Mouse (Mus musculus): ENCODE results near the gene Stmn1.

Stmn1 gene

DNA sequence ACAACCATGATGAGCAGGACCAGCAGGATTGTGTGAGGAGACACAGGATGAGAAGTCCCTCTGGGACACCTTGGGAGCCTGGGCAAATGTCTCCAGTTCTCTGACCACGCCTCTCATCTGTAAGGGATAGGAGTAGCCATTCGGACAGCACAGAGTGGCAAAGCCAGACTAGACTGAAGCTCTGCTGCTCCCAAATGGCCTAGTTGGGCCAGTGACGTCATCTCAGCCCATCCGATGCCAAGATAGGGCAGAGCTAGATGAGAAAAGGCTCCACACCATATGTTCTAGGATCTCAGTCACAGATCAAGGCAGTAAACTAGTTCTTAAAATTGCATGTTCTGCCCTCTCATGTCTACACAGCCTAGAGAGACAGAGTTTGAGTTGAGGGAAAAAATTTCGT lies 9.3 kb upstream of the Stmn1 start:
- DNase-seq: peak; percentile 97

DNA sequence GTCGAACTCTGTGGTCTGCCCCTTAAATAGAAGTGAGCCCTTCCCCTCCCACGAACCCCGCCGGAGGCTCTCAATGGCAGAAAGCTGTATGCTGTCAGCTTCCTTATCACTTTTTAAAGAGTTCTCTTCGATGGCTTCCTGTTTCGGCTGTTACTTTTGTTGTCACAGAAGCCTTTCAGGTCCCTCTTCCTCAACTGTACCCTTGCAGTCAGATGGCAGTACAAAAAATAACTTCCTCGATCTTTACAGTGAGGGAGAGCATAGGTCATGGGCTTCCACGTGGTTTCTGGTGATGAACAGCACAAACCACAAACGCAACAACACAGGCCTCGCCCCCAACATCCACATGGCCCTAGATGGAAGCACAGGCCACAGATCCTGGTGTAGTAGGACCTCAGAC lies 7.8 kb upstream of the Stmn1 start:
- peak; percentile 46 for DNase-seq

DNA sequence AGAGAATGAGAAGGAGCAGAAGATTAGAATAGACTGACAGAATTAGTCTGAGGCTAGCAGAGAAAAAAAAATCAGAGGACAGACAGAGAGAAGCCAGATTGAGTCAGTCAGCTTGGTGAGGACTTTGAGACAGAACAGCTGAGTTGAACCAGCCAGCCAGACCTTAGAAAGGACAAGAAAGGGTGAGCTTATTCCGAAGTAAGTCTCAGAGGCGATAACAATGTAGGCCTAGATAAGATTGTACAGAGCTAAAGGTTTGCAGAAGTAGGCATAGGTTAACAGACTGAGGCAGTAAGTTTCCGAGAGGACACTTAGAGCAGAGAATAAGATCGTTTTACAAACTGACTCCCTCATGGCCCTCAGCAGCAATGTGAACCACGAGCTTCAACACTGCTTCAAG lies 6.9 kb upstream of the Stmn1 start:
- no peak for DNase-seq

DNA sequence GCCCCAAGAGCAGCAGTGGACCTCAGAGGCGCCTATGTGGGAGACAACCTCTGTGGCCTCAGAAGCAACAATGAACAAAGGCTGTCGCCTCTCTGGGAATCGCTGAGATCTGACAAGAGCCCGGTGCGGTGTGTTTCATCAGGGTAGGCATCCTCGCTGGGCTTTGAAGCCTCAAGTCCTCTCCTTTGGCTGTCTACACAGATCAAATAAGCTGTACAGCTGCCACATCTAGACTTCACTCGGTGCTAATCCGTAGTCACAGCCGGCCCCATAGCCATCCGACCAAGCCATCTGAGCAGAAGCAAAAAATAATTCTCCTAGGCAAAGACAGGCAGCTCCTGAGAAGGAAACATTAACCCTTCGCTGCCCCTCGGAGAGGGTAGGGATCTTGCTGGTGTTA lies 2.3 kb upstream of the Stmn1 start:
- DNase-seq: no peak

DNA sequence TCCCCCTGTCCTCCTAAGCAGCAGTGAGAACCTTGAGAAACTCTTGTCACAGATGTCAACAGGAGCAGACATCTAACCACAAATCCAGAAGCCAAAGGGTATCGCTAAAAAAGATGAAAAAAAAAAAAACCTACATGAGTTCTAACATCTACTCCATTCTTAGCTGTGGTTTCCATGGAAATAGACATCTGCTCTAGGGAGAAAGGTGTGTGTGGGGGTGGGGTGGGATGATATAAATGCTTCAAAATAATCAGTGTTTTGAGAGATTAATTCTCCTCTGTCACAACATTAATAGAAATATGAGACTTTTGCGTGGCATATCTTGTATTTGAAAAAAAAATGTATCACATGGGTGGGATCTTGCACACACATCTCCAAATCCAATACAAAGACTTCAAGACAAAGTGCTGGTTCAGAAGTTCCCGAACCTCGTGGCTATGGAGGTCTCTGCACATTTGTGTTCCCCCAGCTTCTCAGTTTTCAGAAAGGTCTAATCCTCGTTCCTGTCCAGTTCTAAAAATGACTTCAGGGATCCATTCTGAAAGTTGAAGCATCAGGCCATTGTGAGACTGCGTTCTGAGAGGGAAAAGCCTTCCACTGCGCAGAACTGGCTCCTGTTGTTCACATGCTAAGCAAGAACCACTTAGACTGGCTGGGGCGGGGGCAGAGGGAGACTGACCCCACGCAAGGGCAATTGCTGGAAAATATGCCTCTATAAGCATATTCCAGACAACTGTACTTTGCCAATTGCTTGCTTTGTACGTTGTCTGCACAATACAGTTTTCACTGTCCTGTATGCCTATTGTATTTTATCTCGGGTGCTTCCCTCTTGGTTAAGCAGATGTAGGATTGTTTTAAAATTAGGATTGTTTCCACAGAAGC lies 1.5 kb upstream of the Stmn1 start:
- DNase-seq: no peak

DNA sequence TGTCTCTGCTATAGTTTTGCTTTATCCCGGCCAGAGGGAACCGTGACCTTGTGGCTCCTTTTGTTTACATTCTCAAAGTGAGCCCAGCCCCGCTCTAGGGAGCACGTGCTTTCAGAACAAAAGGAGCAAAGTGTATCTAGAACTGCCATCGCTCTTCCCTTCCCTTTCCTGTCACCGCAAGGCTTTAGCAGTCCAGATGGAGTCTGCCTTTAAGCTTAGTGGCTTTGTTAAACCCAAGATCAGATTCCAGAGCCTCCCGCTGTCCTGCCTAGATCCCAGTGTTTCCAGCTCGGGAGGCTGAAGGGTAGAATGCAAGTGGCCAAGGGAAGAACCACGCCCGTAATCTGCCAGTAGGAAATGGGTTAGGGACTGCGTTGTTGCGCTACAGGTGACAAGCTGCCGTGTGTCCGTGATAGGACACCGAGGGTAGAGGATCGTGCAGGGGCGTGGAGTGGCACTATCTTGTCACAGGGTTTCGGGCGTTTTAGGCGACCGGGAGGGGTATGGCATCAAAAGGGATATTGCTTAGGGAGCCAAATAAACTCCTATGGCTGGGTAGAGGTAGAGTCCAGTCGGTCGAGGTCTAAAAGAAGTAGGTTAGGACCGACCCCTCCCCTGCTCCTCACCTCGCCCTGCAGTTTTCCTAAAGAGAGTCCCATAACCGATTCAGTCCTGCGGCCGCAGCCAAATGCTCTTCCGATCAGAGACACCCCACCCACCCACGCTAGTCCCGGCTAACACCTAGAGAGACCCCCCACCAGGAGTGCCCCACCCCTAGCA lies 495 bp upstream of the Stmn1 start:
- peak; percentile 75 for DNase-seq

DNA sequence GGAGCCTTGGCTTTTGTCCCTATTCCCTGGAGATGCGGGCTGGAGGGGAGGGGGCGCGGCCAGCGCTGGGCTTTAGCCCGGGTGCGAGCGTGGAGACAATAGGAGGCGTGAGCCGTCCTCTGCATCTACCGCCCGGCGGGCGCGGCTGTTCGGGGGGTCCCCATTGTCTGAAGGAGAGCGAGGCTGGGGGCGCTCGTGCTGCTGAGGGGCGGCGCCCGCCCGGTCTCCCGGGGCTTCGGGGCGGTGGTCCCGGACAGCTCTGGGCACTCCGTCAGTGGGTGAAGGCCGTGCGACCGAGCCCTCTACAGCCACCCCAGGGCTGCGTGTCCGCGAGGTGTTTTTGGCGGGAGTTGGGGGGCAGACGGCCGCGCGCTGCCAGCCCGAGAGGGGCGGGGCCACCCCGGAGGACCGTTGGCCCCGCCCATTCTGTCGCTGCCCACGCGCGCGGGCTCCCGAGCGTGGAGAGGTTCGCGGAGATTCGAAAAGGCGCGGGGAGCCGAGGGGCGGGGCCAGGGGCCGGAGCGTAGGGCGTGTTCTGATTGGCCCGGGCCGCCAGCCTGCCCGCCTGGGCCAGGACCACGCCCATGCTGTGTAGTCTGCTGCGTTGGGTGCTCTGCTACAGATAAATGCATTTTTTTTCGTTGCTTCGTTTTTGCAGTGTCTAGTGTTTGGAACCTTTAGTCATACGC lies 602 bp downstream of the Stmn1 start:
- DNase-seq: peak; percentile 95

DNA sequence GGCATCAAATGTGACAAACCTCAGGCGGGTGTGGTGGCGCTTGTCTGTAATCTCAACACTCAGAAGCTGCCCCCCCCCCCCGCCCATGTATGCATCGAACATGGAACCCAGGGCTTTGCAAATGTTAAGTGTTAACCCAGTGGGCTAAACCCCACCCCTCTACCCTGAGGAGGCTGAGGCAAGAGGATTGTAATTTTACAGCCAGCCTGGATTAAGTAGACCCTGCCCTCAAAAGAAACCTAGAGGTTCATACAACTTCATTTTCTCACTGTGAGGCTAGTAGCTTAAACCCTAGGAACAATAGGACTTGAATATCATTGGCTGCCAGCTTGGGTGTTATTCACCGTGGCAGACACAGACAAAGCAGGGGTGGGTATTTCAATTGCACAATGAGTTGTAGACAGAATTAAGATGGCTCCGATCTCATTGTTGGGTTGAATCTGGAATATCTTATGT lies 1.2 kb downstream of the Stmn1 start:
- no peak for DNase-seq

DNA sequence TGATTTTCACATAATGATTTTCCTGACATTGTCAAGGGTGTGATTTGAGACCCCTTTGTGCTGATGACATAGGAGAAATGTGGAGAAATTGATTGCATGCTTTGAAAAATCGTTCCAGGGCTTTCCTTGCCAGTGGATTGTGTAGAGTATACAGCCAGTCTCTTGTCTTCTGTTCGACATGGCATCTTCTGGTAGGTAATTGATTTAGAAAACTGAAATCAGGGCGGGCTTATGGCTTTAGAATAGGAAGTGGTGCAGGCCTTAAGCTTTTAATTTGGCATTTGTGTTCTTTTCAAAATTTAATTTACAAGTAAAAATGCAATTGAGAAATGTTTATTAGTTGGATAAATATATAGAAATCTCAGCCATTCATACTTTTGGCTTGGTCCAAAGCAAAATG lies 1.9 kb downstream of the Stmn1 start:
- DNase-seq: no peak

DNA sequence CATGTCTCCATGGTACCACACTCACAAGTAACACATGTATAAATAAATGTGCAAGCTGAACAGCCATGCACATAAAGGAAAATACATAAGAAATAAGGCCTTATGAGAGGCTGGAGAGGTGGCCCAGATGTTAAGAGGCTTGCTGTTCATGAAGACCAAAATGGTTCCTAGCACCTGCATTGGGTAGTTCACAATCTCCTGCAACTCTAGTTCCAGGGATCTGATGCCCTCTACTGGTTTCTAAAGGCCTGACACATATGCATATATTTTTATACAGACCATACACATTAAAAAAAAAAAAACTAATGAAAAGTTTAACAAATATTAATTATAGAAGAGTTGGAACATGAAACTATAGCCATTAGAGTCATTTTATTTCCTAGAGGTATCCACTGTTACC lies 3.3 kb downstream of the Stmn1 start:
- DNase-seq: no peak

DNA sequence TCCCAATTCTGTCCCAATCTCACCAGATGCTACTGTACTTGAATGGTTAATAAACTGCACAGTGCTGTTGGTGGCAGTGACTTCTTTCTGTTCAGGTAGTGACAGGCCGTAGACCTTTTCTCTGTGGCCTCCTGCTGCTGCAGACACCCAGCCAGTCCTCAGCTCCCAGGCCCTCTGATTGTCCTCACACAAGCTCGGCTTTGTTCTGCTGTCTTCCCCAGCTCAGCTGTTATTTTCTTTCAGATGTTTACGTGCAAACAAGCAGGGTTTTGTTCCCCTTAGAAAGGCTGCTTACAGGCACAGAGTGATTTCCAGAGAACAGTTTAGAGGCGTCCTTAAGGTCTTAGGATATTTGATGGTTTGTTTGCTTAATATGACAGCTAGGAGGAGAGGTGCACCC lies 5.6 kb downstream of the Stmn1 start:
- no peak for DNase-seq

DNA sequence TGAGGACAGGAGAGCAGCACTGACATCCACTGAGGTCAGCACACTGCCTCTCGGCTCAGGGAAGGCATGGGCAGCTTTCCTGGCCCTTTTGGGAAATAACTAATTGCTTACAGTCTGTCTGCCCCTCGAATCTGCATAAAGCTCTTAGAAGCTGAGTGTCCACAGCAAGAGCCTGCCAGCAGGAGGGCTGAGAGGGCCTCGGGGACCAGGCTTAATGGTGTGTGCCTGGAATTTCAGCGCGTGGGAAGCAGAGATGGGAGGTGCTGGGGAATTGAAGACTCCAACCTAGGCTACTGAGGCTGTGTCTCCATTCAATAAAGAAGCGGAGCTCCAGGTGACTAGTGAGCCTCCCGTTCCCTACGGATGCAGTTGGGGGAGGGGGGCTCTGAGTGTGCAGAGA lies 6.1 kb downstream of the Stmn1 start:
- DNase-seq: no peak

DNA sequence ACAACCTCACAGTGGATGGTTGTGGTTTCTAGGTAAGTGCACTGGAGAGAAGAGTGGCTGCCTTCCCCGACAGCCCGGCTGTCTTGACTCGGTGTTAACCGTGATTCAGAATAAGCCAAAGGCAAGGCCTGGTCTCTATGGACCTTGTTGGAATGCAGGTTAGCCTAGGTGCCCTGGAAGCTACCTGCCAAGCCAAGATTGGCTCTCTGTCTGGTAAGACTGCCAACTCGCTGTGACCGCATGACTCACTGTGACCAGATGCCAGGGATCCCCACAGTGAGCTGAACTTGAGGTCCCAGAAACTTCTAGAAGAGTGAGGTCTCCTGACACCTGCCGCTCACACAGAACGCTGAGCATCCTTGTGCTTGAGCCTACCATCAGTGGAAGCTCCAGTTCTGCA lies 8.8 kb downstream of the Stmn1 start:
- peak; percentile 75 for DNase-seq

DNA sequence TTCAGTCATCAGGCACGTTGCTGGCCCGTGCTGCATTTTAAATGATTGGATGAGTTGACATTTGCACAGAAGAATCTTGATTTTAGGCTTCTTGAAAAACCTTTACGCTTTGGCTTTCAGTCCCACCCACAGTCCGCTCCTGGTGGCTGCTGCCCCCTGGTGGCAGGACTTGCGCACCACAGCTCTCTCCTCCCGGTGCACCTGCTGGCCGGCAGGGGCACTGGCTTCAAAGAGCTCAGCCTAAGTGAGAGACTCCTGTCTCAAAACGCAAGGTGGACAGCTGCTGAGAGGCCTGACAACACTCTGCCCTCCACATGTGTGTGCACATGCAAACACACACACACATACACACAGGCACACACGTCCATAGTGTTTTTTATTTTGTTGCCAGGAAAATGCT lies 9.9 kb downstream of the Stmn1 start:
- peak; percentile 97 for DNase-seq

DNA sequence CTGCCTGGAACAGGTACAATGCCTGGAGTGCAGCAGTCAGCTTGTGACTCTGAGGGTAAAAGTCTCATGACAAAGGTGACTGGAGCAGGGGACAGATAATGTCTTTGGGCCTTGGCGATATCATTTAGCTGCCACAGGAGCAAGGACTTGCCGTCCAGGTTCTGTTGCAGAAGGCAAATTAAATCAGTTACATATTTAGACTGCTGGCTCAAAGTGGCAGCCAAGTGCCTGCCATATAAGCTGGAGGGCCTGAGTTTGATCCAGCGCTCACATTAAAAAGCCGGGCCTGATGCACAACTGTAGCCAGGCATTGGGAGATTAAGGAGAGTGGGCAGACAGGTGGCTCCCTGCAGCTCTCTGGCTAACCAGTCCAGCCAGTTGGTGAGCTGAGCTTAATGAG lies 11.7 kb downstream of the Stmn1 start:
- no peak for DNase-seq

DNA sequence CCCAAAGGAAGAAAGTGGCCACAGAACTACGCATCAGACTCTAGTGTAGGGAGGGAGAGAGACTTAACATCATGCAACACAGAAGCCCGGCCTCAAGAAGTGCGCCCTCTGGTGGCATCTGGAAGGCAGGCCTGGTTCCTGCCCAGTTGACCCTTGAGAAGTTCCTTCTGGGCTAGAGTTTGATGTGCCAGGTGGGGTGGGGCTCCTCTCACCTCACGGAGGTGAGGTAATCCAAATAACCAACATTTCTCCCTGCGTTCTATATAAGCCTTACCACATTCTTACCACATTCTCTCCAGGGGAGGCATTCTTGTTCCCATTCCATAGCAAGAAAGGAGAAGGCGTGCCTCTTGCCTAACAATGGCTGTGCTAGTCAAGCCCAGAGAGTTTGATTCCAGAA lies 12.7 kb downstream of the Stmn1 start:
- peak; percentile 87 for DNase-seq

DNA sequence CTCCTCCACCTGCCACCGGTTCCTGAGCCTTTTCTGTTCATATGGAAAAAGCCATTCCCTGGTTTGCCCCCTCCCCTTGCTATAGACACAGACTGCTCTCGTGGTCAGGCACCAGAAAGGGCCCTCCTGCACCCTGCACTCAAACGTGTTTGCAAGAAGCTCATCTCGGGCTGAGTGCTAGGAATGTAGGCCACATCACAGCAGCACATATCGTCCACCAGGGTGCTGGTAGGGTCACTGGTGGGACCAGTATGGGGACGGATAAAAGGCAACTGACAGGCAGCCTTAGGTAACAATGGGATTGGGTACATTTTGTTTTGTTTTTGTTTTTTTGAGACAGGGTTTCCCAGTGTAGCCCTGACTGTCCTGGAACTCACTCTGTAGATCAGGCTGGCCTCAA lies 13.2 kb downstream of the Stmn1 start:
- DNase-seq: no peak

DNA sequence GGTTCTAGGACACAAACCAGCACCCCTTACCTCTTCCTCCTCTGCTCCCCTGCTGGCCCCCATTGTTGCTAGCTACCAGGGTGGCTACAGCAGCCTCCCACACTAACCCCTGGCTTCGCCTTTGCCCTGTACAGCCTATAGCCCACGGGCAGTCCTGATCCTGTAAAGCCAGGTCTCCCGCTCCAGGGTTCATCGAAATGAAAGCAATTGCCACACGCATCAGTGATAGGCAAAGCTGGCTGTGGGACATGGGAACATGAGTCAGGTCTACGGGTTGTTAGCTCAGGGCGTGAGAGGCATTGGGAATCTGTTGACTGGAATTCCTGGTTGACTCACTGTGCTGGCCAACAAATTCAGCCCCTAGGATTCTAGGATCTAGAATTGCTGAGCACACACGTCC lies 14.3 kb downstream of the Stmn1 start:
- peak; percentile 74 for DNase-seq

DNA sequence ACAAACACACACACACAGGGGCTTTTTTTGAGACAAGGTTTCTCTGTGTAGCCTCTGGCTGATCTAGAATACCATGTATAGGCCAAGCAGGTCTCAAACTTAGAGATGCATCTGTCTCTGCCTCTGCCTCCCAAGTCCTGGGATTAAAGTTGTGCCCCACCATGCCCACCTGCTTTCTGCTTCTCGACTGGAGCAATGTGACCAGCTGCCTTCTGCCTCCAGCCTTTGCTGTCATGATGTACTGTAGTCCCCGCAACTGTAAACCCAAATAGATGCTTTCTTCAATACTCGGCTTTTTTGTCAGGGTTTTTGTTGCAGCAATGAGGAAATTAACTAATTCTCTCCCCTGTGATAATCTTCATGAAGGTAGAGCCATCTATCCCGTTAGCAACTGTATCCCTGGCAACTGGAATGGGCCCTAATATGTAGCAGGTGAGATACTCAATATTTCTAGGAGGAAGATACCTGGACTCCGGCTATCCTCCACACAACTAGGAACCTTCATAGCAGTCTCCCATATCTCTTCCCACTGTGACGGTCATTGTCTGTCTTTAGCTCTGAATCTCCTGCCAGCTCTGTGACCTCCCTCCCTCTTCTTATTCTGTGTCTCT lies 15.1 kb downstream of the Stmn1 start:
- no peak for DNase-seq

DNA sequence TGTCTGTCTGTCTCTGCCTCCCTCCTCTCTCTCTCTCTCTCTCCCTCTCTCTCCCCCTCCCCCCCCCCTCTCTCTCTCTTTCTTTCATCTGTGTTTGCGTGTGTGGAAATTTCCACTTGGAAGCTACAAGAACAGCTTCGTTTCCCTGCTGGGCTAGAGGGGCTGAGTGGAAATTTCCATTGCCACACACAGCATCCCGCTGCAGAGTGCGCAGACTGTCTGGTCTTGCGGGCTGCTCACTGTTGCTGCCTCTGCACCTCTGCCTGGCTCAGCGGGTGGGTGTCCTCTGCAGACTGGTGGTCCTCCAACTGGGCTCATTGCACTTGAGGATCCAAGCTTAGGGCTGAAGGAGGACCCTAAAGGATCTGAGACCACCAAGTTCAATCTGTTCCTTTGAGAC lies 15.6 kb downstream of the Stmn1 start:
- DNase-seq: peak; percentile 95

DNA sequence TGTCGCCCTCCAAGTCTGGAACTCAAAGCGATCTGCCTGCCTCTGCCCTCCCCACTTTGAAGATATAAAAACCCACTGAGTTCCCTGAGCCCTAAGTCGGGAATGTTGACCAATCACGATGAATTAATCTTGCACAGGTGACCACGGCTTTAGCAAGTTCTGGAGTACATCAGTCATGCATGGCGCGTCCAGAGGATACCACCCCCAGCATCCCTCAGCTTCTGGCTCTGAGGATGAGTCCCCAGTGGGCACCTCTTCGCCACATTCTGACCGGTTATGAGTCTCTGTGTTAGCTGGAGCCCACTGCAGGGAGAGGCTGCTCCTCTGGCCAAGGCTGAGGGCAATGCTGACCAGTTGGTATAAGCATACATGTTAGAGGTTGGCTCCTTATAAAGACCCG lies 16.1 kb downstream of the Stmn1 start:
- peak; percentile 77 for DNase-seq

DNA sequence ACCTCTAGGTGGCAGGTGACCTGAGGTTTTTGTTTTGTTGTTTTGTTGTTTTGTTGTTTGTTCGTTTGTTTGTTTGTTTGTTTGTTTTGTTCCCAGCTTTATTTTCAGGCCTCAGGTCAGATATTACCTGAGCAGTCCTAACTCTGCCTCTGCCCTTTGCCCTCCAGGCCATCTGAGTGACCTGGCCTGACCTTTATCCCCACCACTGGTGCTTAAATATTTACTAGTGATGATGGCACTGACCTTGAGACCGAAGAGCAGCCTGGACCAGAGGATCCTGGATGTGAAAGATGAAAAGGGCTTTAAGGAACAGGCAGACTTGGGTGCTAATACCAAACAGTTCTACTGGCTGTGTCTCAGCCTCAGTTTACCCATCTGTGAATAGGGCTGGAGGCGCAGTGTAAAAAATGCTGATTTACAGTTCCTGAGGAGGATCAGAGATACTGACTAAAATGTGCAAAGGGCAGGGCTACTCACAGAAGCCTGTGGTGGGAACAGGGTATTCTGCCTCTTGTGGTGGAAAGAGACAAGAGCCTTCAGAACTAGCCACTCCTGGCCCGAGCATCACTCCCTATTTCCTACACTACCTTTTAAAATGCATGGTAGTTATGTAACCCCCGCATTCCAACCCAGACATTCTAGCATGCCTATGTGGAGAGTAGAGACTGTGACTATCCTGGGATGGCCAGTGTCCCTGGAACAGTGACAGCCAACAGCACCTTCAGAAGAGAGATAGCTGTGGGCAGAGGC lies 17.2 kb downstream of the Stmn1 start:
- DNase-seq: no peak

Data from cerebellum, adult 9-10 months (tissue).